Mouse (Mus musculus): ENCODE measurements around the gene Lcmt1. TPM values are rescaled to one million over a fixed set of nuclear protein-coding genes. Genes with fewer than 3 reads are reported as not detected.

Gene Lcmt1
- polyA plus RNA-seq, 1 experiment from 2014 or later = 85.3 TPM

- ATAC-seq = no peak
- no peaks in the 10 kb centered on the region for H3K27me3 ChIP-seq
- no peak overlapping the region for H3K4me3 ChIP-seq (replicated peaks)
- no peaks in the 10 kb centered on the region for H3K4me1 ChIP-seq (replicated peaks)
- H3K4me2 ChIP-seq (replicated peaks) = no peak overlapping the region
- WGBS = 84% methylated on average over 11 of the region's 11 CpGs
- no peak overlapping the region for H3K9ac ChIP-seq (replicated peaks)
- H3K9me3 ChIP-seq = no peaks in the 10 kb centered on the region
- H3K36me3 ChIP-seq = peaks cover 42% of the 10 kb centered on the region
- H3K27ac ChIP-seq = no peak overlapping the region
These were observed 16.3 kb downstream of the Lcmt1 start for GRCm38 (mm10) chr7:123385693-123386407.

GRCm38 (mm10) chr7:123389686-123390280 lies 20.2 kb downstream of the Lcmt1 start:
- Histone ChIP-seq H3K9me3 (no peaks in the 10 kb centered on the region), H3K4me2 (replicated peaks) (no peak overlapping the region), H3K27ac (no peak overlapping the region), H3K36me3 (peaks cover 61% of the 10 kb centered on the region), H3K4me3 (replicated peaks) (no peak overlapping the region), H3K27me3 (no peaks in the 10 kb centered on the region), H3K9ac (replicated peaks) (no peak overlapping the region), H3K4me1 (replicated peaks) (no peaks in the 10 kb centered on the region)
- WGBS = 88% methylated on average over 6 of the region's 6 CpGs
- ATAC-seq = no peak

- H3K36me3 ChIP-seq = peaks cover 31% of the 10 kb centered on the region
- H3K4me1 ChIP-seq (replicated peaks) = 0 out of 2 replicates have a peak, but pooled peaks cover 2% of the 10 kb centered on the region
- no peaks in the 10 kb centered on the region for H3K27me3 ChIP-seq
- ATAC-seq = no peak
- 97% methylated on average over 6 of the region's 6 CpGs for WGBS
- no peak overlapping the region for H3K9ac ChIP-seq (replicated peaks)
- H3K4me3 ChIP-seq (replicated peaks) = no peak overlapping the region
- H3K9me3 ChIP-seq = no peaks in the 10 kb centered on the region
- H3K27ac ChIP-seq = no peak overlapping the region
- no peak overlapping the region for H3K4me2 ChIP-seq (replicated peaks)
These were observed 24.7 kb downstream of the Lcmt1 start for GRCm38 (mm10) chr7:123394271-123394670.

GRCm38 (mm10) chr7:123396900-123397299 lies 27.3 kb downstream of the Lcmt1 start:
- ATAC-seq = no peak
- WGBS = 92% methylated on average over 5 of the region's 5 CpGs
- H3K36me3 ChIP-seq = peaks cover 34% of the 10 kb centered on the region
- H3K27ac ChIP-seq = no peak overlapping the region
- H3K9me3 ChIP-seq = no peaks in the 10 kb centered on the region
- no peak overlapping the region for H3K4me3 ChIP-seq (replicated peaks)
- H3K27me3 ChIP-seq = no peaks in the 10 kb centered on the region
- no peak overlapping the region for H3K4me2 ChIP-seq (replicated peaks)
- no peak overlapping the region for H3K9ac ChIP-seq (replicated peaks)
- H3K4me1 ChIP-seq (replicated peaks) = 0 out of 2 replicates have a peak, but pooled peaks cover 2% of the 10 kb centered on the region

- H3K36me3 ChIP-seq = peaks cover 34% of the 10 kb centered on the region
- no peak for ATAC-seq
- no peak overlapping the region for H3K27ac ChIP-seq
- no peaks in the 10 kb centered on the region for H3K9me3 ChIP-seq
- H3K27me3 ChIP-seq = no peaks in the 10 kb centered on the region
- H3K4me3 ChIP-seq (replicated peaks) = no peak overlapping the region
- no peak overlapping the region for H3K9ac ChIP-seq (replicated peaks)
- WGBS = 84% methylated on average over 8 of the region's 8 CpGs
- H3K4me2 ChIP-seq (replicated peaks) = no peak overlapping the region
- H3K4me1 ChIP-seq (replicated peaks) = 0 out of 2 replicates have a peak, but pooled peaks cover 2% of the 10 kb centered on the region
These were observed 27.8 kb downstream of the Lcmt1 start for GRCm38 (mm10) chr7:123397369-123397768.

GRCm38 (mm10) chr7:123397931-123398330 lies 28.3 kb downstream of the Lcmt1 start:
- H3K4me2 ChIP-seq (replicated peaks) = no peak overlapping the region
- H3K4me3 ChIP-seq (replicated peaks) = no peak overlapping the region
- H3K9ac ChIP-seq (replicated peaks) = no peak overlapping the region
- 0 out of 2 replicates have a peak, but pooled peaks cover 2% of the 10 kb centered on the region for H3K4me1 ChIP-seq (replicated peaks)
- peaks cover 34% of the 10 kb centered on the region for H3K36me3 ChIP-seq
- WGBS = 95% methylated on average over 8 of the region's 8 CpGs
- H3K27ac ChIP-seq = no peak overlapping the region
- H3K27me3 ChIP-seq = no peaks in the 10 kb centered on the region
- no peaks in the 10 kb centered on the region for H3K9me3 ChIP-seq
- ATAC-seq = no peak

GRCm38 (mm10) chr7:123398828-123399227 lies 29.2 kb downstream of the Lcmt1 start:
- 0 out of 2 replicates have a peak, but pooled peaks cover 2% of the 10 kb centered on the region for H3K4me1 ChIP-seq (replicated peaks)
- no peak overlapping the region for H3K4me2 ChIP-seq (replicated peaks)
- no peak for ATAC-seq
- WGBS = 24% methylated on average over 7 of the region's 7 CpGs
- H3K4me3 ChIP-seq (replicated peaks) = no peak overlapping the region
- H3K36me3 ChIP-seq = peaks cover 34% of the 10 kb centered on the region
- no peak overlapping the region for H3K9ac ChIP-seq (replicated peaks)
- H3K27ac ChIP-seq = no peak overlapping the region
- H3K27me3 ChIP-seq = no peaks in the 10 kb centered on the region
- H3K9me3 ChIP-seq = no peaks in the 10 kb centered on the region

- Histone ChIP-seq H3K9me3 (no peaks in the 10 kb centered on the region), H3K4me1 (replicated peaks) (0 out of 2 replicates have a peak, but pooled peaks cover 2% of the 10 kb centered on the region), H3K27ac (no peak overlapping the region), H3K27me3 (no peaks in the 10 kb centered on the region), H3K4me3 (replicated peaks) (no peak overlapping the region), H3K36me3 (peaks cover 38% of the 10 kb centered on the region), H3K4me2 (replicated peaks) (no peak overlapping the region), H3K9ac (replicated peaks) (no peak overlapping the region)
- ATAC-seq = no peak
- 86% methylated on average over 4 of the region's 4 CpGs for WGBS
These were observed 29.7 kb downstream of the Lcmt1 start for GRCm38 (mm10) chr7:123399286-123399685.

- 83% methylated on average over 3 of the region's 3 CpGs for WGBS
- no peak for ATAC-seq
These were observed 31.5 kb downstream of the Lcmt1 start for GRCm38 (mm10) chr7:123401121-123401520.

GRCm38 (mm10) chr7:123404198-123404597 lies 34.6 kb downstream of the Lcmt1 start:
- no peaks in the 10 kb centered on the region for H3K4me1 ChIP-seq (replicated peaks)
- no peaks in the 10 kb centered on the region for H3K27me3 ChIP-seq
- H3K9me3 ChIP-seq = no peaks in the 10 kb centered on the region
- H3K9ac ChIP-seq (replicated peaks) = no peak overlapping the region
- no peak overlapping the region for H3K4me2 ChIP-seq (replicated peaks)
- no peak for ATAC-seq
- 92% methylated on average over 6 of the region's 6 CpGs for WGBS
- peaks cover 63% of the 10 kb centered on the region for H3K36me3 ChIP-seq
- no peak overlapping the region for H3K4me3 ChIP-seq (replicated peaks)
- H3K27ac ChIP-seq = no peak overlapping the region

More at GRCm38 (mm10) chr7:123401121-123401520, 31.5 kb downstream of the Lcmt1 start:
- Histone ChIP-seq H3K4me2 (replicated peaks) (no peak overlapping the region), H3K36me3 (peaks cover 54% of the 10 kb centered on the region), H3K9ac (replicated peaks) (no peak overlapping the region), H3K4me3 (replicated peaks) (no peak overlapping the region), H3K4me1 (replicated peaks) (0 out of 2 replicates have a peak, but pooled peaks cover 2% of the 10 kb centered on the region), H3K27ac (no peak overlapping the region), H3K27me3 (no peaks in the 10 kb centered on the region), H3K9me3 (no peaks in the 10 kb centered on the region)

- H3K4me3 ChIP-seq (replicated peaks) = no peak overlapping the region
- no peaks in the 10 kb centered on the region for H3K4me1 ChIP-seq (replicated peaks)
- no peak overlapping the region for H3K27ac ChIP-seq
- no peak overlapping the region for H3K4me2 ChIP-seq (replicated peaks)
- no peak overlapping the region for H3K9ac ChIP-seq (replicated peaks)
- H3K27me3 ChIP-seq = no peaks in the 10 kb centered on the region
- H3K36me3 ChIP-seq = peaks cover 62% of the 10 kb centered on the region
- H3K9me3 ChIP-seq = no peaks in the 10 kb centered on the region
- no peak for ATAC-seq
- WGBS = 93% methylated on average over 3 of the region's 3 CpGs
These were observed 36.0 kb downstream of the Lcmt1 start for GRCm38 (mm10) chr7:123405619-123406018.

GRCm38 (mm10) chr7:123406988-123407387 lies 37.4 kb downstream of the Lcmt1 start:
- H3K36me3 ChIP-seq = peaks cover 63% of the 10 kb centered on the region

More at GRCm38 (mm10) chr7:123406988-123407387, 37.4 kb downstream of the Lcmt1 start:
- WGBS = 73% methylated on average over 4 of the region's 4 CpGs
- H3K4me2 ChIP-seq (replicated peaks) = no peak overlapping the region
- no peaks in the 10 kb centered on the region for H3K4me1 ChIP-seq (replicated peaks)
- H3K27me3 ChIP-seq = no peaks in the 10 kb centered on the region
- no peak overlapping the region for H3K9ac ChIP-seq (replicated peaks)
- no peak overlapping the region for H3K27ac ChIP-seq
- no peak overlapping the region for H3K4me3 ChIP-seq (replicated peaks)
- H3K9me3 ChIP-seq = no peaks in the 10 kb centered on the region
- ATAC-seq = no peak
